ENCODE assay signal across 21 mouse cellular contexts in genomic region chr1:81092886-81093285, GRCm38 (mm10). TPM values are rescaled to one million over a fixed set of nuclear protein-coding genes. Genes with fewer than 3 reads are reported as not detected.
DNase-seq lines count a peak whose midpoint lies in the region; ATAC-seq lines count a peak whose summit lies in the region.
"Had no signal": no experiment of that assay in that cellular context is flagged by ENCODE, and none has a peak within 500 bp of the region (broad histone marks: within the 10 kb centered on the region; RNA-seq: fewer than 3 reads in every experiment).

No protein-coding gene starts in this region.

- peak; percentile 47; the same call in 1 of the 2 replicates for ATAC-seq in cerebellum, adult (ENCODE audit: insufficient number of reproducible peaks, low FRiP score, low TSS enrichment)
- ATAC-seq in forebrain, embryonic 13.5 days = no peak
- ATAC-seq: CD4-positive, CD25-positive, alpha-beta regulatory T cell, adult 4 months; forebrain, embryonic 16.5 days had no signal

- H3K27ac ChIP-seq in forebrain, embryonic 13.5 days = no peak overlapping the region
- H3K27ac ChIP-seq: embryonic facial prominence, embryonic 13.5 days; embryonic facial prominence, embryonic 15.5 days; forebrain, embryonic 10.5 days; forebrain, embryonic 12.5 days had no signal

- peaks cover 7% of the 10 kb centered on the region; the same call in 1 of the 2 replicates for H3K4me1 ChIP-seq in forebrain, embryonic 13.5 days
- H3K4me1 ChIP-seq: embryonic facial prominence, embryonic 13.5 days; embryonic facial prominence, embryonic 15.5 days had no signal

- no peaks in the 10 kb centered on the region for H3K36me3 ChIP-seq in forebrain, embryonic 13.5 days (ENCODE audit: poor library complexity, severe bottlenecking)
- H3K36me3 ChIP-seq: embryonic facial prominence, embryonic 13.5 days; embryonic facial prominence, embryonic 15.5 days; forebrain, embryonic 10.5 days; forebrain, embryonic 12.5 days; G1E had no signal

- DNase-seq in cerebellum, adult 11 months = no peak
- DNase-seq in cerebellum, adult 9-10 months = peak; percentile 30
- DNase-seq in cerebellum, adult 8-10 months = no peak
- DNase-seq in MN1 (ENCODE audit: low spot score) = peak; percentile 81
- peak; percentile 75 for DNase-seq in retina, postnatal 1 day
- DNase-seq: adrenal gland, adult 2 months; adrenal gland, postnatal 10 days; adrenal gland, postnatal 25 days; B cell, adult 2 months; embryo, embryonic 11 days had no signal

- no peak overlapping the region for H3K4me2 ChIP-seq in forebrain, embryonic 13.5 days
- H3K4me2 ChIP-seq: embryonic facial prominence, embryonic 13.5 days; embryonic facial prominence, embryonic 15.5 days; forebrain, embryonic 12.5 days had no signal

- H3K9me3 ChIP-seq in forebrain, embryonic 13.5 days (replicated peaks) = no peaks in the 10 kb centered on the region
- H3K9me3 ChIP-seq: embryonic facial prominence, embryonic 13.5 days; embryonic facial prominence, embryonic 15.5 days; forebrain, embryonic 10.5 days; forebrain, embryonic 12.5 days had no signal

- H3K27me3 ChIP-seq in forebrain, embryonic 13.5 days = no peaks in the 10 kb centered on the region
- H3K27me3 ChIP-seq: CH12.LX; embryonic facial prominence, embryonic 13.5 days; embryonic facial prominence, embryonic 15.5 days; forebrain, embryonic 12.5 days had no signal

- WGBS in forebrain, embryonic 13.5 days = 94% methylated on average over 4 of the region's 4 CpGs

- H3K4me3 ChIP-seq in forebrain, embryonic 13.5 days = no peak overlapping the region
- H3K4me3 ChIP-seq: embryonic facial prominence, embryonic 13.5 days; embryonic facial prominence, embryonic 15.5 days; erythroblast, embryonic 14.5 days; forebrain, embryonic 10.5 days; forebrain, embryonic 12.5 days had no signal

- no peak overlapping the region for H3K9ac ChIP-seq in forebrain, embryonic 13.5 days
- H3K9ac ChIP-seq: embryonic facial prominence, embryonic 13.5 days; embryonic facial prominence, embryonic 15.5 days; forebrain, embryonic 12.5 days had no signal

RNA-seq across cellular contexts. Expression of gene Nyap2, which starts 16.1 kb away (rescaled TPM):
- polyA plus RNA-seq in forebrain, embryonic 13.5 days (2015; fragmentation: Nextera tagmentation; extraction: Ambion mirVana) = 3.7 and 3.9 TPM in 2 replicates
- polyA plus RNA-seq: CD4-positive, CD25-positive, alpha-beta regulatory T cell, adult 4 months; erythroblast, embryonic 14.5 days; G1E had no signal

Comparison
In these comparisons a context has a peak if more than half of its experiments do, and no peak if none do; other contexts are left out.
1. DNase-seq: peak in cerebellum, adult 9-10 months (single experiment), MN1 (single experiment) and retina, postnatal 1 day (single experiment); none in cerebellum, adult 11 months (single experiment) and cerebellum, adult 8-10 months (single experiment).